Mouse (Mus musculus) mesoderm, embryonic 11.5 days (tissue): ENCODE measurements around the gene Tbc1d22b.

Source experiments
- DNase-seq: peaks from one replicate; pipeline ENCODE4 v3.0.0-alpha.2; 2012; ENCODE audit warnings: low read depth, low spot score

Gene Tbc1d22b

GRCm38 (mm10) chr17:29541419-29541818 is 8.2 kb upstream of the Tbc1d22b start:
- DNase-seq, result no peak

- no peak for DNase-seq
Measured at GRCm38 (mm10) chr17:29542831-29543690, 6.5 kb upstream of the Tbc1d22b start.

- no peak for DNase-seq
Measured at GRCm38 (mm10) chr17:29544064-29544463, 5.5 kb upstream of the Tbc1d22b start.

DNA sequence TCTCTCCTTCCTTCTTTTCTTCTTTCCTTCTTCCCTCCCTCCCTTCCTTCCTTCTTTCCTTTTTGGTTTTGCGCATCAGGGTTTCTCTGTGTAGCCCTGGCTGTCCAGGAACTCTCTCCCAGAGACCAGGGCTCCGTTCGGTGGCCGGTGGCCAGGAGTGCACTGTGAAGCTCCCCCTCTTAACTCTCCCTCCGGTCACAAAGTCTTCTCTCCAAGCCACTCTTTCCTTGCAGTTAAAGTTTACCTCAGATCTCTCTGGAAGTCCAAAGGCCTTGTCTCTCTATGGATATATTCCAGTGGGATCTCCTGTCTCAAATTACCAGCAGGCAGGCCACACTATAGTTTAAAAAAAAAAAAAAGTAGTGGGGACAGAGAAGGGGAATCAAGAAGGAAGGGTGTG is 4.3 kb upstream of the Tbc1d22b start:
- no peak for DNase-seq

DNA sequence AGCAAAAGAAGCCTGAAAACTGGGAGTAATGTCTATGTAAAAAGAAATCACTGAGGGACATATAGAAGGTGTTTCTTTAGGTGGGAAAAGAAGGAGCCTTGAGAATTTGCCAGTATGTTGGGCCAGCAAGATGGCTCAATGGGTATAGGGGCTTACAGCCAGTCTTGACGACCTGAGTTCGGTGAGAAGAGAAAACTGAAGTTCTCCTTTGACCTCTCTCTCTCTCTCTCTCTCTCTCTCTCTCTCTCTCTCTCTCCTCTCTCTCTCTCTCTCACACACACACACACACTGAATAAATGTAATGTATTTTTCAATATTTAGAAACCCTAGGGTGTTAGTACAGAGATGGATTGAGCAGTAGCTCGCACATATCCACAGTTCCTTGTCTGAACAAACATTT is 1.1 kb upstream of the Tbc1d22b start:
- DNase-seq, result no peak

DNA sequence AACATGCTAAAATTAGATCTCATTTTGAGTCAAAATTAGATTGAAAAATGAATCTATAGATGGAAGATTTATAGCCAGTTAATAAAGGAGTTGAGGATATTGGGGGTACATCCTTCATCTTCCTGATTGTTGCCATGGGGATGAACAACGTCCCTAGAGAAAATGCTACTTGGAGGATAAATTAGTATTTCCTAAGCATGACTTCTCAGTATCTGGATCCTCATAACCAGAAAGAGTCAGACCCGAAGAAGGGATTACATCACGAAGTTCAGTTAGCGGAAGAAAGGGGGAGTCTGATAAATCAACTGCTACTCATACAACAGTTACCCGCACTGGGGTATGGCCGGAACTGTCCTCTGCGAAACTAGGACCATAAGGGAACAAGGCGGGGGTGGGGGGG is 591 bp upstream of the Tbc1d22b start:
- DNase-seq, result no peak

DNA sequence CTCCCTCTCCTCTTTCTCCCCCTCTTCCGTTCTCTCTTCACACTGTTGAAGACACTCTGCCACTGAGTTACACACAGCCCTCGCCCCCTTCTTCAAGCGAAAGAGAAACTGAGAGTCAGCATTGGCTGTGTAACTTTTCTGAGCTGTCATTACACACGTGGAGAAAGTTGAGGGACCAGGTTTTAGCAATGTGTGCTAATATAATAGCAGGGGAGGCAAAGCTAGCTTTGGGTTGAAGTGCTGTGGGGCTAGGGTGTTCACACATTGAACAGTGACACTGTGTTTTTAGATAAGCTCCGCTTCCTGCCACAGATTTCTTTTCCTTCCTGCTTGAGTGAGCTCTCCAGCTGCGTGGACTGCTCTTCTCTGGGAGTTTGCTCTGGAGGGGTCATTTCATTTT is 1.4 kb downstream of the Tbc1d22b start:
- DNase-seq, result no peak

GRCm38 (mm10) chr17:29552162-29552732 is 2.7 kb downstream of the Tbc1d22b start, which contains the start of gene Tmem217:
Gene Tmem217 (minus strand): TSS chr17:29552385.
- DNase-seq, result no peak

DNA sequence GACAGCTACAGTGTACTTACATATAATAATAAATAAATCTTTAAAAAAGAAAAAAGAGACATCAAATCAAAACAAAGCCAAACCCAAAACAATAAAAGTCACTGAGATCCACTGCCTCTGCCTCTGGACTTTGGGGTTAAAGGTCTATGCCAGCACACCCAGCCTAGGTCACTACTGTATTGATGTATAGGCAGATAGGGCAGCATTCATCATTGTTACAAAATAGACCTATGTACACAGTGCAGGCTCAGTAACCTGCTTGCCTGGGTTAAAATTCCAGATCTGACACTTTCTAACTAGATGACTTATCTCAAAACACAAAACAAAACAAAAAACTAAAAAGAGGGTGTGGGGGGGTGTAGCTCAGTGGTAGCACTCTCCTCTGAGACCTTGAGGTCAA is 4.6 kb downstream of the Tbc1d22b start:
- no peak for DNase-seq

DNA sequence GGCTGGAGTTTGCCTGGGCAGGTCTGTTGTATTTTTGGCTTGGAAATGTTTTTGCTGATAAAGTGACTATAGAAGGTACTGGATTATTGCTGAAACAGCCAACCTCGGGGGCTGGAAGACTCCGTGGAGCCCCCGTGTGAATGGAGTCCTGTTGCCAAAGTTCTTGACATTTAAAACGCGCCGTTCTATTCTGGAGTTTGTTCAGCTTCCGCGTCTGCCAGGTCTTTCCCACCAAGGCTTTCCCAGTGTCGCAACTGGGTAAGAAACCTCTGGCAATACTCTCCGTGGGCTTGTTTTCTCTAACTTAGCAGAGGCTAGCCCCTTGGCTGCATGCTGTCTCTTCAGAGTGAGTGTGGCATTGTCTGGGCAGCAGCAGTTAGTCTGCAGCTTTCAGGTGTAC is 6.9 kb downstream of the Tbc1d22b start:
- no peak for DNase-seq

GRCm38 (mm10) chr17:29556893-29557292 is 7.3 kb downstream of the Tbc1d22b start:
- DNase-seq, result no peak

DNA sequence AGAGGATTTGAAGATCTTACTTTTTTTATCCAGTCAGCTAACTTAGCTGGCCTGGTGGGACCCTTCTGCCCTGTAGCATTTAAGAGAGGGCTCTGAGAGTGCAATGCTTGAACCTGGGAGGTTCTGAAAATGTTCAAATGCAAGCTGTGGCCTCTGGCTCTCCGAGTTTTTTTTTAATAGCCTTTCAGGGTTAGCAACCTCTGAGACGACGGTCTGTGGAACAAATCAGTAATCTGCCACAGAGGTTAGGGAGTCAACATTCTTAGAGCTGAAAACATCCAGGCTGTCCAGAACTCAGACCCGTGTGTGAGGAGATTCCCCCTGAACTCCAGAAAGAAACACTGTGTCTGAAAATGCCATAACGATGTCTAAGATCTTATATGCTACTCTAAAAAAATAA is 8.9 kb downstream of the Tbc1d22b start:
- peak; percentile 5 for DNase-seq

DNA sequence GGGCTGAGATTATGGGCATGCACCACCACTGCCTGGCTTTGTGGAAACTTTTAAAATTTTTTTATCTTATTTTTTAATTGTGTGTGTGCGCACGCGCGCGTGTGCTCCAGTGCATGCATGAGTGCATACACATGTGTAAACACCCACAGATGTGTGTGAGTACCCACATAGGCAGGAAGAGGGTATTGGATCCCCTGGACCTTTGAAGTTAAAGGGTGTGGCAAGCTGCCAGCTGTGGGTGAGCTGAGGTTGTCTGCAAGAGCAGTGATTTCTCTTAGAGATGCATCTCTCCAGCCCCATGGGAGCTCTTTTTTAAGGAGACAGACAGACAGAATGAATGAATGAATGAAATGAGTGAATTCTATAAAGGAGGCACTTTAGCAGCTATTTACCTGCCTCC is 15.9 kb downstream of the Tbc1d22b start:
- no peak for DNase-seq

DNA sequence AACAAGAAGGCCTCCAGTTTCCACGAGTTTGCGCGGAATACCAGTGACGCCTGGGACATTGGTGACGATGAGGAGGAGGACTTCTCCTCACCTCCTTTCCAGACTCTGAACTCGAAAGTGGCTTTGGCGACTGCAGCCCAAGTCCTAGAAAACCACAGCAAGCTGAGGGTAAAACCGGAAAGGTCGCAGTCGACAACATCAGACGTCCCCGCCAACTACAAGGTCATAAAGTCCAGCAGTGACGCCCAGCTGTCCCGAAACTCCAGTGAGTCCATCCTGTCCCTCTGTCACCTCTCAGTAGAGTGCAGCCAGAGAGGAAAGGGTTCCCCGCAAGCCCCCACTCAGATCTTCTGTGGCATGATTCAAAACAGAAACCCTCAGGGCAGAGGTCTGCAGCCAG is 18.9 kb downstream of the Tbc1d22b start:
- DNase-seq, result no peak

DNA sequence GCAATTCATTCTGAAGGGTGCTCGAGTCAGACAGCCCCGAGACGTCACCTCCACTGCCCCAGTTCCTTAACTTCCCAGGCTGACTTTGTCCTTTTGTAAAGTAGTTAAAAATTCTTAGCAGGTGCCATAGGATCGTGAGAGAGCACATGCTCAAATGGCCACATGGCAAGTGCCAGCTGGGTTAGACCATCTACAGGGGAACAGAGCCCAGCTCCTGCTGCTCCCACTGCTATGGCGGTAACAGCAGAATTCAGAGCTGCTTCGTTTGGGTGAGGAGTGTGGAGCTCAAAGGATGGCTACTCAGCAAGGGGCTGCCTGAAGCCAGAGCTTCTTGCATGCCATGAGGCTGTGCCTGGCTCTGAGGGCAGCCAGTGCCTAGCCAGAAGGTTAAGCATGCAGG is 20.2 kb downstream of the Tbc1d22b start:
- no peak for DNase-seq

DNA sequence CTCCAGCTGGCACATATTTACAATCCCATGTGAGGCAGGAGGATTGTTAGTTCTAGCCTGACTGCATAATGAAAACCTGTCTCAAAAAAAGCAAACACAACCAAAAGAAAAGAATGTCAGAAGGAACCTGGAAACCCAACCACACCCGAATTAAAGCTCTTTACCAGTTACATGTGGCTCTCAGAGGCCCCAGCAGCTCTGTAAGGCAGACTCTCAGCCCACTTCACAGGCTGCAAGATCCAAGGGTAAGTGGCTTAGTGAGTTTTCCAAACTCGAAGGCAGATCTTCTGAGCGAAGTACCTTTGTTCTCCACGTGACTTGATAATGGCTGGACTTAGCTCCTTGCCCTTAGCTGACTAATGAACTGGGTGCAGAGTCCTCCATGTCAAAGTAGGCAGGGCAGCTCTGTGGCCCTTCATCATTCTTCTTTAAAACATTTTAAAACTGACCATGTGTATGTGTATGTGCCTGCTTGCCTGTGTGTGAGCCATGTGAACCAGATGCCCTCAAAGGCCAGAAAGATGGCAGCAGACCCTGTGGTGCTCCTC is 30.1 kb downstream of the Tbc1d22b start:
- DNase-seq, result no peak

GRCm38 (mm10) chr17:29583569-29583968 is 34.0 kb downstream of the Tbc1d22b start:
- no peak for DNase-seq

- no peak for DNase-seq
Measured at GRCm38 (mm10) chr17:29584306-29584705, 34.7 kb downstream of the Tbc1d22b start.

DNA sequence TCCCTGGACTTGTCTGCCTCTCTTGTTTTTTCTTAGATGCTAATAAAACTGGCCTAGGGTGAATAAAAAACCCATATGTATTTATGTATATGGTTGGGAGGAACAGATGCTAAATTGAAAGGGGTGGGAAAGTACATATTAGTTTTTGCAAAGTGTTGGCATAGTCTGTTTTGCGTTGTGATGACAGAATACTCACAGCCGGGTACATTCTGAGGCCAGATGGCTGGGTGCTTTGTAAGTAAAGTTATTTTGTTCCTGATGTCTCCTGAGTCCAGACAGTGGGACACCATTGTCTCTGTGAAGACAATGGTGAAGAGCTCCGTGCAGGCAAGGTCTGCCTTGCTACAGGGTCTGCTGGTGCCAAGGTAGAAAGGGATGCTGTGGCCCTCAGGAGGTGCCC is 35.2 kb downstream of the Tbc1d22b start:
- no peak for DNase-seq

GRCm38 (mm10) chr17:29585446-29585845 is 35.9 kb downstream of the Tbc1d22b start:
- no peak for DNase-seq

GRCm38 (mm10) chr17:29586921-29587320 is 37.3 kb downstream of the Tbc1d22b start:
- DNase-seq, result no peak

- peak; percentile 12 for DNase-seq
Measured at GRCm38 (mm10) chr17:29589221-29589898, 39.8 kb downstream of the Tbc1d22b start.
